Mouse (Mus musculus) testis, postnatal 10 days (tissue): ENCODE data around the gene Olfr571.

Experiments used
- DNase-seq: peaks from one replicate; pipeline ENCODE4 v3.0.0; 2021; ENCODE audit warnings: low spot score

Olfr571 gene

GRCm38 (mm10) chr7:102917032-102917875 is at the start of gene Olfr571:
Gene Olfr571 (minus strand): TSS chr7:102917536.
- no peak for DNase-seq

GRCm38 (mm10) chr7:102962360-102962759 is 45.0 kb upstream of the Olfr571 start, which contains the start of gene Olfr576:
Gene Olfr576 (plus strand): TSS chr7:102962660.
- no peak for DNase-seq

GRCm38 (mm10) chr7:102958593-102958992 is 41.3 kb upstream of the Olfr571 start, which contains the start of gene Olfr575:
Gene Olfr575 (minus strand): TSS chr7:102958775.
- DNase-seq: no peak

GRCm38 (mm10) chr7:102958137-102958536 is 40.8 kb upstream of the Olfr571 start:
- no peak for DNase-seq

- DNase-seq: no peak
Measured at GRCm38 (mm10) chr7:102950732-102951131, 33.4 kb upstream of the Olfr571 start.

- no peak for DNase-seq
Measured at GRCm38 (mm10) chr7:102948167-102948566, 30.8 kb upstream of the Olfr571 start, which contains the start of gene Olfr574. Gene Olfr574 (plus strand): TSS chr7:102948467.

GRCm38 (mm10) chr7:102943417-102943816 is 26.1 kb upstream of the Olfr571 start:
- no peak for DNase-seq

GRCm38 (mm10) chr7:102942475-102942874 is 25.1 kb upstream of the Olfr571 start, which contains the start of gene Olfr573-ps1:
Gene Olfr573-ps1 (minus strand): TSS chr7:102942575.
- no peak for DNase-seq

GRCm38 (mm10) chr7:102927105-102927504 is 9.8 kb upstream of the Olfr571 start:
- DNase-seq: no peak

GRCm38 (mm10) chr7:102924109-102924508 is 6.8 kb upstream of the Olfr571 start, which contains the start of gene Olfr572:
Gene Olfr572 (plus strand): TSS chr7:102924409.
- no peak for DNase-seq

GRCm38 (mm10) chr7:102919632-102920031 is 2.3 kb upstream of the Olfr571 start:
- no peak for DNase-seq

- DNase-seq: no peak
Measured at GRCm38 (mm10) chr7:102916405-102916804, 931 bp downstream of the Olfr571 start.

- no peak for DNase-seq
Measured at GRCm38 (mm10) chr7:102915261-102915660, 2.1 kb downstream of the Olfr571 start.

- DNase-seq: no peak
Measured at GRCm38 (mm10) chr7:102890782-102891181, 26.6 kb downstream of the Olfr571 start, which contains the start of gene Olfr569. Gene Olfr569 (minus strand): TSS chr7:102890882.

GRCm38 (mm10) chr7:102876822-102877221 is 40.5 kb downstream of the Olfr571 start, which contains the start of gene Olfr568:
Gene Olfr568 (plus strand): TSS chr7:102877122.
- no peak for DNase-seq

- DNase-seq: no peak
Measured at GRCm38 (mm10) chr7:102858665-102859064, 58.7 kb downstream of the Olfr571 start, which contains the start of gene Olfr566. Gene Olfr566 (minus strand): TSS chr7:102858765.

GRCm38 (mm10) chr7:102855807-102856206 is 61.5 kb downstream of the Olfr571 start:
- DNase-seq: no peak
